Mouse (Mus musculus) intestine, embryonic 14.5 days (tissue): ENCODE data around the gene C530008M17Rik. TPM values are rescaled to one million over a fixed set of nuclear protein-coding genes. Genes with fewer than 3 reads are reported as not detected.

Experiments
- ATAC-seq: fragments of 200-750 bp; cut with Nextera tagmentation; replicated peaks from 2 replicates; pipeline ENCODE4 v1.8.0; 2017; ENCODE audit warnings: low read depth, moderate number of reproducible peaks, moderate TSS enrichment, moderate library complexity; ENCODE audit not compliant: low FRiP score, low TSS enrichment
- DNase-seq: peaks from one replicate; pipeline ENCODE4 v3.0.0-alpha.2; 2018; ENCODE audit warnings: low spot score
- H3K27ac ChIP-seq: fragments of 300-500 bp; sonication (generic); 2 replicates; pipeline ENCODE4 v1.5.1; 2014; ENCODE audit warnings: low read depth, mild to moderate bottlenecking, control low read depth
- H3K27me3 ChIP-seq: fragments of 300-500 bp; sonication (generic); replicated peaks from 2 replicates; pipeline ENCODE4 v1.6.1; 2014; ENCODE audit warnings: low read length, control low read depth; ENCODE audit not compliant: control insufficient read depth, insufficient read depth
- H3K36me3 ChIP-seq: fragments of 300-500 bp; sonication (generic); 2 replicates; pipeline ENCODE4 v1.6.1; 2014; ENCODE audit warnings: low read length, control low read depth; ENCODE audit not compliant: control insufficient read depth, insufficient read depth
- H3K4me1 ChIP-seq: fragments of 300-500 bp; sonication (generic); replicated peaks from 2 replicates; pipeline ENCODE4 v1.6.1; 2014; ENCODE audit warnings: low read length, control low read depth, mixed read lengths; ENCODE audit not compliant: control insufficient read depth, insufficient read depth
- H3K4me2 ChIP-seq: fragments of 300-500 bp; sonication (generic); 2 replicates; pipeline ENCODE4 v1.6.1; 2014; ENCODE audit warnings: low read length
- H3K4me3 ChIP-seq: fragments of 300-500 bp; sonication (generic); 2 replicates; pipeline ENCODE4 v1.5.1; 2014; ENCODE audit warnings: low read depth, low read length, control low read depth, mixed read lengths
- H3K9ac ChIP-seq: fragments of 300-500 bp; sonication (generic); 2 replicates; pipeline ENCODE4 v1.6.1; 2014; ENCODE audit warnings: mild to moderate bottlenecking, low read length
- H3K9me3 ChIP-seq: fragments of 300-500 bp; sonication (generic); 2 replicates; pipeline ENCODE4 v1.6.1; 2016; ENCODE audit warnings: low read length, control low read depth; ENCODE audit not compliant: control insufficient read depth
- WGBS: fragments of 180-500 bp; shearing (Covaris S2); extraction: QIAGEN DNeasy Blood & Tissue Kit; methylation state at CpG from one replicate; pipeline ENCODE4 v1.1.7; 2014; 5-methylcytosine and 5-hydroxymethylcytosine counted together
- polyA plus RNA-seq: library from polyadenylated mRNA; unstranded; fragments of >200 nt; fragmentation: Nextera tagmentation; extraction: Ambion mirVana; gene quantifications from 2 replicates; pipeline ENCODE4 v1.2.1, GENCODE M21; 2014

Gene C530008M17Rik
- polyA plus RNA-seq, 1 experiment from 2014 or later = 15.9 TPM

DNA sequence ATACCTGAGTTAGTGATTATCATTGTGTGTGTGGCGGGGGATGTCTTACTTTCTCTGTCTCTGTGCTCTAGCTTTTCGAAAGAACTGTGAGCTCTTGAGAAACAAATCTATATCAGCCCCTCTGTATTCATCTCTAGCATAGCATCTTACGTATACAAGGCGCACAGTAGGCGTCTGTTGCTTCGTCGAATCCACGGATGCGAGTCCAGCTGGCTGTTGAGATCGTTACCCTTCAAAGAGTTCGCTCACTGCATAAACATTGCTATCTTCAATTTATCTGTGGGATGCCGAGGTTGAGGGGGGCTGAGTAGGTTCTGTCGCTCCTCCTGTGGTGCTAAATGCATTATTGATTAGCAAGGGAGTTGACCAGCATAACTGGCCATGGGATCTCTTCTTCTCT, 125.6 kb downstream of the C530008M17Rik start:
- H3K4me3 ChIP-seq = no peak overlapping the region
- H3K4me2 ChIP-seq = no peak overlapping the region

DNA sequence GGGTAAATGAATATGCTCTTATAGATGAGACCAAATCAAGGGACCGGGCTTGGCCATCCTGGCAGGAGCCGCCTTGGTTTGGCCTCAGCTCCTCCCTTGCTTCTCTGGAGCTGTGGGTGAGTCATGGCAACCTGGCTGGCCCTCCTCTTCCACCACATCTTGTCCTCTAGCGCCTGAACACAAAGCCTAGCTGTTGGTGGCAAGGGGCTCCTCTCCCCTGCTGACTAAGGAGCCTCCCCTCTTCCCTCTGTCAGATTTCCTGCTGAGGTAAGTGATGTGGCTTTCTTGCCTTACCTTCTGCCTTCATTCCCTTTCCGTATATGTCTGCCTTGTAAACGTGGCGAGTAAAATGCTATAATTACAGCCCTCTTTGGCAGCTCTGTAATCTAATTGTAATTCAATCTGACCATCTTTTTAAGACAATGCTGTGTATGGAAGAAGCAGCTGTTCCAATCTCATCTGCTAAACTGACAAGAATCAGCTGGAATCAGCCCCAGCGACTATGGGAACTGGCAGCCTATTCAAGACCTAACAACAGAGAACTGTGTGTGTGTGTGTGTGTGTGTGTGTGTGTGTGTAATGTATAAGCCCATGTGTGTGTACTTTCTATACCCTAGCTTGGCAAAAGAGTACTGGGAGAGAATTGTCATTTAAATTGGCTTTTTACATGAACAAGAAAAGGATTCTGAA, 126.2 kb downstream of the C530008M17Rik start:
- Histone ChIP-seq H3K4me3 (no peak overlapping the region), H3K27me3 (no peaks in the 10 kb centered on the region), H3K4me2 (no peak overlapping the region), H3K4me1 (peaks cover 13% of the 10 kb centered on the region; the same call in 1 of the 2 replicates), H3K9ac (0 out of 2 replicates have a peak overlapping the region, but pooled peaks have one; percentile 3), H3K27ac (peak overlapping the region; percentile 73), H3K36me3 (no peaks in the 10 kb centered on the region), H3K9me3 (no peaks in the 10 kb centered on the region)
- 46% methylated on average over 7 of the region's 7 CpGs for WGBS
- ATAC-seq (no peak), DNase-seq (no peak)

More for the DNA sequence above, 125.6 kb downstream of the C530008M17Rik start:
- H3K27me3 ChIP-seq = no peaks in the 10 kb centered on the region
- 68% methylated on average over 13 of the region's 13 CpGs for WGBS
- H3K9me3 ChIP-seq = no peaks in the 10 kb centered on the region
- H3K9ac ChIP-seq = 0 out of 2 replicates have a peak overlapping the region, but pooled peaks have one; percentile 3
- H3K36me3 ChIP-seq = no peaks in the 10 kb centered on the region
- peaks cover 13% of the 10 kb centered on the region; the same call in 1 of the 2 replicates for H3K4me1 ChIP-seq
- peak overlapping the region; percentile 73 for H3K27ac ChIP-seq
- no peak for ATAC-seq
- no peak for DNase-seq

DNA sequence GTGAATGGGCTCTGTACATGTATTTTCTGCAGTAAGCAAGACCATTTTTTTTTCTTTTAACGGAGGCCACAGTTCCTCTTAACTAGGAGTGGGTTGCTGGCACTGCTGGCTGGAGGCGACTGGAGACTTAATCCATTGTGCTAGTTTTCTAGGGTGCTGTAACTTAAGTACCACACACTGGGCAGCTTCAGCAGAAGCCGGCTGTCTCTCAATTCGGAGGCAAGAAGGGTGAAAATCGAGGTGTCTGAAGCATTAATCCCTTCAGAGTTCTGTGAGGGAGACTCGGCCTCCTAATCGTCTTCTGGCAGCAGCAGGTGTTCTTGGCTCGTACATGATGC, 126.8 kb downstream of the C530008M17Rik start:
- 83% methylated on average over 8 of the region's 8 CpGs for WGBS
- Histone ChIP-seq H3K4me2 (no peak overlapping the region), H3K36me3 (no peaks in the 10 kb centered on the region), H3K9ac (no peak overlapping the region), H3K27me3 (no peaks in the 10 kb centered on the region), H3K4me3 (no peak overlapping the region), H3K4me1 (peaks cover 13% of the 10 kb centered on the region; the same call in 1 of the 2 replicates), H3K27ac (no peak overlapping the region; the same call in 1 of the 2 replicates), H3K9me3 (no peaks in the 10 kb centered on the region)
- DNase-seq = no peak
- ATAC-seq = no peak

DNA sequence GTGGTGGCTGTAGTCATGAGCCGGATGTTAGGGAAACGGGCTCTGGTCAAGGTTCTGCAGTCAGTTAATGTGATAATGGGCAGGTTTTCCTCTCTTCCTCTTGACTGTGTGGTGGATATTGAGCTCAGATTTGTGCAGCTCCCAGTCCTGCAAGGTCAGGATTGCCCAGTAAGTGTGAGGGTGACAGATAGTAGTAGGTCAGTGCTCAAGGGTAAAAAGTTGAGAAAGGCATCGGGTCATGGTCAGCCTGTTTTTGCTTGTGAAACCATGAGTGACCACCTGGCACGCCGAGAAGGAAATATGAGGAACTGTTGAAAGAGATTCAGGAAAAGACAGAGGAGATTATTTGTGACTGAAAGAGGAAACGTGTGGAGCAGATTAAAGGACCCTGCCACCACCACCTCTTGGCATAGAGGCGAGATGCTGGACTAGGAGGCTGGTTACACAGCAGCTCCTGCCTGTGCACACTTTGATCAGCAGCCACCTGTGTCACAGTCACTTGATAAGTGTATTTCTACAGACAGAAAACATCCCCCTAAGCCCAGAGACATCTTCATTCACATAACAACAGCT, 127.9 kb downstream of the C530008M17Rik start:
- no peak overlapping the region for H3K27ac ChIP-seq
- H3K4me2 ChIP-seq = no peak overlapping the region
- H3K9ac ChIP-seq = no peak overlapping the region
- H3K36me3 ChIP-seq = no peaks in the 10 kb centered on the region
- no peak overlapping the region for H3K4me3 ChIP-seq
- H3K4me1 ChIP-seq = peaks cover 13% of the 10 kb centered on the region; the same call in 1 of the 2 replicates
- ATAC-seq (no peak), DNase-seq (no peak)
- 82% methylated on average over 7 of the region's 7 CpGs for WGBS
- no peaks in the 10 kb centered on the region for H3K27me3 ChIP-seq
- H3K9me3 ChIP-seq = no peaks in the 10 kb centered on the region

DNA sequence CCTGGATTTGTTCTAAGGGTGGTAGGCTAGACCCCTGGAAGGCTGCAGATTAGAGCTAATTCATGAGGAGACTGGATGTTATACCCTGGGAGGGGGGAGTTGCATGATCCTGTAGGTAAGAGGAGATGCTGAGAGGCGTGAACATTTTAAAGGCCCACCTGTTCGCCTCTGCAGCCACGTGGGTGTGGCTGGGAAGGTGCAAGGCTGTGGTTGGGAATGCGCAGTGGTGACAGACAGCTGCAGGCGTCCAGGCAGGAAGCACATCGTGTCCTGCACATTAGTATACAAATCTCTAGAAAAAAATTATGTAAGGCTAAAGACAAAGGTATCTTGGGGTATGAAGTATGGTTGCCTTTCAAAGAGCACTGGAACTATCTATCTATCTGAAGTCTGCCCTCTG, 128.7 kb downstream of the C530008M17Rik start:
- no peak overlapping the region for H3K4me3 ChIP-seq
- H3K4me2 ChIP-seq = no peak overlapping the region
- no peak overlapping the region for H3K9ac ChIP-seq
- WGBS = 79% methylated on average over 6 of the region's 6 CpGs
- ATAC-seq (no peak), DNase-seq (no peak)
- H3K27ac ChIP-seq = no peak overlapping the region
- peaks cover 8% of the 10 kb centered on the region; the same call in 1 of the 2 replicates for H3K4me1 ChIP-seq
- H3K27me3 ChIP-seq = no peaks in the 10 kb centered on the region
- no peaks in the 10 kb centered on the region for H3K36me3 ChIP-seq
- H3K9me3 ChIP-seq = no peaks in the 10 kb centered on the region

DNA sequence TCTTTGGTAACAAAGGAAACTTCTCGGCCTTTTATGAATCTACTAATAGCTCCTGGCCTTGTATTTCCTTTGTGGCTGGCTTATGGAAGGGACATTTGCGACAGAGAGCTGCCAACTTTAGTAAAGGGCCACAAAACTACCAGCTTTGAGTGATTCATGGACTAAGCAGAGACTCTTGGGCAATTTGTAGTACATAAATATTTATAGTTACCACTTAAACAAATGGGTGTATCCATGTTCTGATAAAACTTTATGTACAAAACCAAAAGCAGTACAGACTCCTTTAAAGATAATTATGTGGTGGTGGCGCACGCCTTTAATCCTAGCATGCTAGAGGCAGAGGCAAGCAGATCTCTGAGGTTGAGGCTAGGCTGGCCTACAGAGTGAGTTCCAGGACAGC, 133.6 kb downstream of the C530008M17Rik start:
- DNase-seq (no peak), ATAC-seq (no peak)
- no peak overlapping the region for H3K4me3 ChIP-seq
- H3K9me3 ChIP-seq = no peaks in the 10 kb centered on the region
- no peaks in the 10 kb centered on the region for H3K4me1 ChIP-seq
- H3K27ac ChIP-seq = no peak overlapping the region
- H3K36me3 ChIP-seq = no peaks in the 10 kb centered on the region
- H3K27me3 ChIP-seq = no peaks in the 10 kb centered on the region
- no peak overlapping the region for H3K9ac ChIP-seq
- 86% methylated on average over 4 of the region's 4 CpGs for WGBS
- H3K4me2 ChIP-seq = no peak overlapping the region

DNA sequence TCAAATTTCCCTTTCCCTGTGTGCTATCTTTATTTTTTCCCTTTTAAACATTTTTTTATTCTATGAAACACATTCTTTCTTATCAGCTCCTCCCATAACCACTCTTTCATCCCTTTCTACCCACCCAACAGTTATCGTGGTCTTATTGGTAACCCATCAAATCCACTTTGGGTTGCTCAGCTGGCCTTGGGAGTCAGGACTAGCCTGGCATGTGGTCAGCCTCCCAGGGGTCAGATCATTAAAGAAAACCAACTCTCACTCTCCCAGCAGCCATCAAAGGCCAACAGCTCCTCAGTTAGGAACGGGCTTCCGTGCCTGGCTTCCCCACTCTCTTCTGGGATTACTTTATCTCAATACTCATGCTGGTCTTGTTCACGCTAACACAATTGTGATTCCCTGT, 135.0 kb downstream of the C530008M17Rik start:
- WGBS = 82% methylated on average over 4 of the region's 4 CpGs
- H3K36me3 ChIP-seq = no peaks in the 10 kb centered on the region
- DNase-seq = no peak
- no peak overlapping the region for H3K9ac ChIP-seq
- H3K9me3 ChIP-seq = no peaks in the 10 kb centered on the region
- no peak for ATAC-seq
- no peak overlapping the region for H3K27ac ChIP-seq
- H3K4me3 ChIP-seq = no peak overlapping the region
- H3K4me2 ChIP-seq = no peak overlapping the region
- no peaks in the 10 kb centered on the region for H3K27me3 ChIP-seq
- no peaks in the 10 kb centered on the region for H3K4me1 ChIP-seq

DNA sequence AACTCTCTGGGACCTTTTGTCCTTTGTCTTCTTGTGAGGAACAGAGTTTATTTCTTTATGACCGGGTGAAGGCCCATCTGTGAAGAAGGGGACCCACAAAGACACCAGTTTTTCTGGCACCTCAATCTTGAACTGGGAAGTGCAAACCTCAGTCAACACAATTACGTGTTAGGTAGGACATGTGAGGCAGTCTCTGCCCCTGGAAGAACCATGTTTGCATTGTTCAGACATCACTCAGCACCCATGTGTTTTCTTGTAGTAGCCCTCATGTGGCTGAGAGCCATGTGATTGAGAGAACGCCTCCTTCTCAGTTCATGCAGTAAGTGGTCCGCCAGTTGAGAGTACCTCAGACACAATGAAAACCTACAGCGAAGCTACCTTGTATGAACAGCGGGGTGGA, 136.4 kb downstream of the C530008M17Rik start:
- Histone ChIP-seq H3K4me3 (no peak overlapping the region), H3K27ac (no peak overlapping the region), H3K9me3 (no peaks in the 10 kb centered on the region), H3K27me3 (no peaks in the 10 kb centered on the region), H3K9ac (no peak overlapping the region), H3K4me2 (no peak overlapping the region), H3K4me1 (no peaks in the 10 kb centered on the region), H3K36me3 (no peaks in the 10 kb centered on the region)
- no peak for ATAC-seq
- no peak for DNase-seq
- WGBS = 86% methylated on average over 6 of the region's 6 CpGs

DNA sequence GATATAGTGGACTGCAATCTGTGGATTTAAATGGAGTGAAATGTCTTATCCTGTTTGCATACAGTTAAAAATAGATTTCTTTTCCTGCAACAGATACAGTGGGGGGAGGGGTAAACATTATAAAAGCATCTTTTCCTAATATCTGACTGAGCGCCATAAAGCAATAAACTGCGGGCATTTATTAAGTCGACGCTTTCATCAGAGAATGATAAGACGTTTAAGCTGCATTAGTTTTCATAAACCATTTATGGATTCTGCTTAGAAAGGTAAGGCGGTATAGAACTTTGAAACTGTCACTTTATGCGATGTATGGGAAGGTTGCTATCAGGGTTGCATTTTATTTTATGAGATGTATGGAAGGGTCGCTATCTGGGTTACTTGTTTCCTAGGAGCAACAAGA, 141.7 kb downstream of the C530008M17Rik start:
- 84% methylated on average over 8 of the region's 8 CpGs for WGBS
- no peak for DNase-seq
- H3K4me3 ChIP-seq = no peak overlapping the region
- H3K9ac ChIP-seq = no peak overlapping the region
- H3K4me1 ChIP-seq = peaks cover 9% of the 10 kb centered on the region; the same call in 1 of the 2 replicates
- H3K4me2 ChIP-seq = no peak overlapping the region
- no peaks in the 10 kb centered on the region for H3K9me3 ChIP-seq
- H3K27ac ChIP-seq = no peak overlapping the region
- ATAC-seq = peak; percentile 71; the same call in 1 of the 2 replicates
- no peaks in the 10 kb centered on the region for H3K36me3 ChIP-seq
- H3K27me3 ChIP-seq = no peaks in the 10 kb centered on the region
